Mouse (Mus musculus) erythroblast, embryonic 14.5 days (primary cell): Measurements from ENCODE around the gene Map1b. TPM values are rescaled to one million over a fixed set of nuclear protein-coding genes. Genes with fewer than 3 reads are reported as not detected.

Experiments used
- H3K27me3 ChIP-seq: 2 replicates; pipeline ENCODE4 v1.6.1; 2012; ENCODE audit warnings: inconsistent platforms; ENCODE audit not compliant: control insufficient read depth
- H3K36me3 ChIP-seq: 2 replicates; pipeline ENCODE4 v1.6.1; 2012; ENCODE audit warnings: mild to moderate bottlenecking, inconsistent platforms; ENCODE audit not compliant: control insufficient read depth
- H3K4me1 ChIP-seq: 2 replicates; pipeline ENCODE4 v1.6.1; 2012; ENCODE audit warnings: inconsistent platforms; ENCODE audit not compliant: control insufficient read depth
- H3K4me3 ChIP-seq: replicated peaks from 2 replicates; pipeline ENCODE3; 2012; ENCODE audit warnings: moderate library complexity, mild to moderate bottlenecking, inconsistent platforms
- H3K9me3 ChIP-seq: 2 replicates; pipeline ENCODE4 v1.6.1; 2012; ENCODE audit warnings: low read length, inconsistent platforms, mixed read lengths; ENCODE audit not compliant: control insufficient read depth
- GATA1 ChIP-seq: IDR thresholded peaks from 2 replicates; pipeline ENCODE4 v1.6.1; 2012; ENCODE audit warnings: low read length, inconsistent platforms, mixed read lengths
- TAL1 ChIP-seq: IDR thresholded peaks from 3 replicates; pipeline ENCODE4 v1.6.1; 2012; ENCODE audit warnings: low read length, inconsistent platforms, mixed read lengths
- polyA plus RNA-seq: library from polyadenylated mRNA; stranded (reverse); fragments of >175 nt; gene quantifications from 2 replicates; pipeline ENCODE4 v1.2.3, GENCODE M21; 2012

The Map1b gene
- polyA plus RNA-seq, 1 experiment, result not detected

DNA sequence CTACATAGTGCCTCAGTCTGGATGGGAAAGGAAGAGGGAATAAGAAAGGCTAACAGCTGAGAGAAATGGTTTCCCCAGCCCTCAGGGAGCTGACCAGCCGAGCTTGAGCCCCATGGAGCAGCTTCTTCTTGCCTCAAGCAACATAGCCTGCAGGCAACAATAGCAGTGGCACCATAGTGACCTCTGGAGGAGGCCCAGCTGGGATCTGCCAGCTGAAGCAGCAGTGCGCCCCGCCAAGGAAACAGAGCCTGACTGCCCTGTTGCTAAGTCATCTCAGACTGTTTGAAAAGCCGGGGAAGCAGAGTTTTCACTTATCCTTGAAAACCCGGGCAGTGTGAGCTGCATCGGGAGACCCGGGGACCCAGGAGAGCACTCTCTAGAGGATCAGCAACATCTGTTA is 3.2 kb downstream of the Map1b start:
- no peaks in the 10 kb centered on the region for H3K9me3 ChIP-seq
- peaks cover 47% of the 10 kb centered on the region for H3K27me3 ChIP-seq
- no peak overlapping the region for H3K4me3 ChIP-seq

DNA sequence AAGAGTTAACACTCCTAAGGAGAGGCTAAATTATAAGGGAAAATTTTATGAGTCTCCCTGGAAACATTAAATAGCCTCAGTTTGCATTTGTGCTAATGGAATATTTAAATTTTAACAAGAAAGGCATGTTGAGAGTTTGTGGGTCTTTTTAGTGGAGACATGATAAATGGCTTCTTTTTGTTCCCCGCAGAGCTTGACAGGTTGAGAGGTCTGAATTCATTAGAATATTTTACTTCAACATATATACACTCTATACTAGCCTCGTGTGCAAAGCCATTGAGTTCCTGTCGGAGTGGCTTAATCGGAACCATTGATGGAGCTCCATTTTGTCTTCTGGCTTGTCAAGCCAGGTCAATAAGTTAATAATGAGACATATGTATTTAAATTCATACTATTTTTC is 6.4 kb downstream of the Map1b start:
- Histone ChIP-seq H3K27me3 (peaks cover 19% of the 10 kb centered on the region), H3K9me3 (no peaks in the 10 kb centered on the region), H3K4me1 (no peaks in the 10 kb centered on the region), H3K4me3 (no peak overlapping the region), H3K36me3 (no peaks in the 10 kb centered on the region)
- TF ChIP-seq TAL1 (no peak), GATA1 (no peak)

More for the DNA sequence above, 3.2 kb downstream of the Map1b start:
- TF ChIP-seq TAL1 (no peak), GATA1 (no peak)
- Histone ChIP-seq H3K36me3 (no peaks in the 10 kb centered on the region), H3K4me1 (peaks cover 2% of the 10 kb centered on the region)

- no peaks in the 10 kb centered on the region for H3K9me3 ChIP-seq
- H3K27me3 ChIP-seq, result no peaks in the 10 kb centered on the region
- H3K36me3 ChIP-seq, result no peaks in the 10 kb centered on the region
- no peaks in the 10 kb centered on the region for H3K4me1 ChIP-seq
- no peak for TF ChIP-seq GATA1
- no peak for TF ChIP-seq TAL1
- H3K4me3 ChIP-seq, result no peak overlapping the region
Observed at GRCm38 (mm10) chr13:99506580-99506962, 9.8 kb downstream of the Map1b start.

DNA sequence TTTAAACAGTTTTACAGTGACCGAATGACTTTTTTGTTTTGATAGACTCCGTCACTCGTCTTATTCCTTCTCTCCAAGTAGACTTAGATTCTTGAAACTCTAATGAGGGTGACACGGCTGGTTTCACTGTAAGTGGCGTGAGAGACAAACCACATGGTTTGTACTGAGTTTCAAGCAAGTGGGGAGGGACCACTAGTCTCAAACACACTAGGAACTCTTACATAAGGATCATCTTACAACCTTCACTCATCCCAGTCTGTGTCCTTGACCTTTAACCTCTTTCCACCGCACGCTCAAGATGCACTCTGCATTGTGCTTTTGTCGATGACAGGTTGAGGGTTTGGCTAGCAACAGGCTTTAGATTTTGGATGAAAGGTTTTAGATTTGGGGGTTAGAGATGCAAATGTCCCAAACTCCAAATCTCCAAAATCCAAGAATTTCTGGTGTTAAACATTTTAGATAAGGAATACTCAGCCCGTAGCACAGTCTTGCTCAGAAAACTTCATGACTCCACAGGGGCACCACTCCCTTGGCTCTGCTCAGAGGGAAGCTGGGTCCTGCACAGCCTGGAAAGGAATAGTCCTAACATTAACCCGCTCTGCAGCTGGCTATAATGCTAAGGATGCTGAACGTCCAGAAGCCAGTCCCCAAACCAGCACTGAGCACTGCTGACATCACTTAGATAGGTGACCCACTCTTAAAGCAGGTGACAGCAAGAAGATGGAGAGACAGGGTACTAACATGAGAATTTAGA is 10.3 kb downstream of the Map1b start:
- TF ChIP-seq TAL1, result no peak
- TF ChIP-seq GATA1, result no peak
- Histone ChIP-seq H3K9me3 (no peaks in the 10 kb centered on the region), H3K4me3 (no peak overlapping the region), H3K36me3 (no peaks in the 10 kb centered on the region), H3K27me3 (no peaks in the 10 kb centered on the region), H3K4me1 (no peaks in the 10 kb centered on the region)

DNA sequence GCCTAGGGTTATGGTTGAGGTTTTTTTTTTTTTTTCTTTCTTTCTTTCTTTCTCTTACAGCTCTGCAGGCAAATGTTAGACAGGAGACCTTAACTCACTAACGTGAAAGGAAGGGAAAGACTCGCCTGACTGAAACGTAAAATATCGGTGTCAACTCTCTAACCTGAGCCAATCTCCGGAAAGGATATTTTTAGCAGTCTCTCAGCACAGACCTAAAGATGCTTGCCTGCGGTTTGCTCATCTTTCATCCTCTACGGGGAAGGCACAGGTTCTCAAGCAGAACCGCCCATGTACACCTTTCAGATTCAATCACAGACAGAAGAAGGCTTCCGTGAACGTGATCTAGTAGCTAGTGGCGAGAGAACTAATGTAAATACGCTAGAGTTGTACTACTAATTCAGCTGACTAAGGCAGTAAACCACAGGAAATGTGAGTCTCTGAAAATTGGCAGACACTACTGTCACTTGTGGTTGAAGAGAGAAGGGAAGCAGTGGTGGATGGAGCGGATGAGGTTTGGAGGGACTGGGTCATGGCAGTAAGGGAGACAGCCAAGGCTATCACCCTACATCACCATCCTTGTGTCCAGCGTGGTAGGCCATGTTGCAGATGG is 12.9 kb downstream of the Map1b start:
- Histone ChIP-seq H3K4me1 (no peaks in the 10 kb centered on the region), H3K9me3 (no peaks in the 10 kb centered on the region), H3K4me3 (no peak overlapping the region), H3K36me3 (no peaks in the 10 kb centered on the region), H3K27me3 (no peaks in the 10 kb centered on the region)
- no peak for TF ChIP-seq GATA1
- no peak for TF ChIP-seq TAL1

- Histone ChIP-seq H3K9me3 (no peaks in the 10 kb centered on the region), H3K4me3 (no peak overlapping the region), H3K4me1 (no peaks in the 10 kb centered on the region), H3K36me3 (no peaks in the 10 kb centered on the region), H3K27me3 (no peaks in the 10 kb centered on the region)
- TF ChIP-seq GATA1 (no peak), TAL1 (no peak)
Observed at GRCm38 (mm10) chr13:99502911-99503310, 13.4 kb downstream of the Map1b start.

GRCm38 (mm10) chr13:99502126-99502744 is 14.1 kb downstream of the Map1b start:
- no peaks in the 10 kb centered on the region for H3K9me3 ChIP-seq
- TF ChIP-seq TAL1 (no peak), GATA1 (no peak)
- H3K36me3 ChIP-seq, result no peaks in the 10 kb centered on the region
- no peaks in the 10 kb centered on the region for H3K4me1 ChIP-seq
- no peaks in the 10 kb centered on the region for H3K27me3 ChIP-seq
- no peak overlapping the region for H3K4me3 ChIP-seq

GRCm38 (mm10) chr13:99501393-99501792 is 14.9 kb downstream of the Map1b start:
- H3K36me3 ChIP-seq, result no peaks in the 10 kb centered on the region
- no peak overlapping the region for H3K4me3 ChIP-seq
- no peaks in the 10 kb centered on the region for H3K4me1 ChIP-seq
- no peaks in the 10 kb centered on the region for H3K27me3 ChIP-seq
- no peaks in the 10 kb centered on the region for H3K9me3 ChIP-seq
- TF ChIP-seq GATA1 (no peak), TAL1 (no peak)

DNA sequence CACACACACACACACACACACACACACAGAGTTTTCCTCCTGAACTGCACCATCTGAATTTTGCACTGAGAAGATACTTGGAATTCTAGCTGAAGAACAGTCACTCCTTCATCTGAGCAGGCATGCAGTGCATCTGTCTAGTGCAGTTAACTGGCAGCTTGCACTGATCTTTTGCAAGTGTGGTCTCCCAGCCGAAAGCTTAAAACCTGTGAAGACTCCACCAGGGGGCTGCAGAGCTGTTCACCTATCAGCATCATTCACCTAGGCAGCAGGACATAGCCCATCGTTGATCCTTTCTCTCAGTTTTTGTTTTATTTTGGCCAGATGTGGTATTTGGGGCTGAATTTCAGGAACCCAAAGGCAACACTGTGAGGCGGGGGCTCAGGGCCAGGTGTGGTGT is 15.7 kb downstream of the Map1b start:
- H3K4me3 ChIP-seq, result no peak overlapping the region
- no peaks in the 10 kb centered on the region for H3K4me1 ChIP-seq
- H3K36me3 ChIP-seq, result no peaks in the 10 kb centered on the region
- TF ChIP-seq GATA1 (no peak), TAL1 (no peak)
- no peaks in the 10 kb centered on the region for H3K27me3 ChIP-seq
- H3K9me3 ChIP-seq, result no peaks in the 10 kb centered on the region
